Mouse (Mus musculus): ENCODE data around the gene Dmkn.

DNA sequence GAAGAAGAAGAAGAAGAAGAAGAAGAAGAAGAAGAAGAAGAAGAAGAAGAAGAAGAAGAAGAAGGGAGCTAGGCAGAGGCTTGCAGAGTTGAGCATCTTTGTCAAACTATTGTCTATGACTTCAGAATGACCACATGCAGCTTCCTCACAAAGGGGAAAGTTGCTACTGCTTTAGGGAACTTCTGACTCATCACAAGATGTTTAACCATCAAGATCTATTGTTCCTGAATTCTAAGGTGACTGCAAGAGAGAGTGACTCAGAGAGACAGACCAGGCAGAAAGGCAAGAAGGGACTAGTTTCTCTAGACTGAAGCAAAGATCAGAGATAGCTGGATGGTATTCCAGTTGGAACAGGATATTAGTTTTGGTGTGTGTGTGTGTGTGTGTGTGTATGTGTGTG lies 31.4 kb downstream of the Dmkn start:
- no peak for TF ChIP-seq POLR2A (IDR thresholded peaks at IDR 0.05; ENCODE audit: insufficient read depth, low read depth, low read length)
- no peak for TF ChIP-seq CTCF (IDR thresholded peaks at IDR 0.05; ENCODE audit: insufficient read depth, low read depth, low read length)

Measured in olfactory bulb, adult 2 months (tissue).